Mouse (Mus musculus) ES-E14 (cell line): ENCODE measurements at regions not wholly inside any gene's neighbourhood (a gene's known extent, or its start where the extent isn't known, plus 50 kb on each side); places are given as distances from the start of the nearest gene placed in this dataset.

Source experiments
- DNase-seq: peaks from one replicate; pipeline ENCODE4 v3.0.0-alpha.2; 2013; ENCODE audit warnings: low read depth, low spot score
- H3K27ac ChIP-seq: 2 replicates; pipeline ENCODE4 v1.5.1; 2012; ENCODE audit warnings: low read depth, mild to moderate bottlenecking, low read length, moderate library complexity, mixed read lengths; ENCODE audit not compliant: poor library complexity, insufficient read depth, severe bottlenecking
- H3K36me3 ChIP-seq: 2 replicates; pipeline ENCODE4 v1.6.1; 2012; ENCODE audit warnings: mild to moderate bottlenecking, low read length, moderate library complexity, mixed read lengths; ENCODE audit not compliant: control insufficient read depth, poor library complexity, insufficient read depth, severe bottlenecking
- H3K4me1 ChIP-seq, 2 experiments: fragments of 150-350 bp in 1 of 2; sonication (generic) in 1 of 2; 2 replicates each; pipeline ENCODE4 v1.6.1; 2012; ENCODE audit warnings: low read length in 2 of 2, mild to moderate bottlenecking in 1 of 2, mixed read lengths in 1 of 2; ENCODE audit not compliant: control insufficient read depth in 2 of 2, insufficient read depth in 2 of 2, poor library complexity in 1 of 2
- H3K4me3 ChIP-seq, 2 experiments: fragments of 150-350 bp in 1 of 2; sonication (generic) in 1 of 2; 2 replicates each; pipeline ENCODE4 v1.5.1; 2012; ENCODE audit warnings: low read length in 2 of 2, low read depth in 1 of 2, mild to moderate bottlenecking in 1 of 2, mixed read lengths in 1 of 2; ENCODE audit not compliant: insufficient read depth in 1 of 2, poor library complexity in 1 of 2, severe bottlenecking in 1 of 2
- H3K9ac ChIP-seq: 2 replicates; pipeline ENCODE4 v1.6.1; 2012; ENCODE audit warnings: low read depth, mild to moderate bottlenecking, low read length, mixed read lengths; ENCODE audit not compliant: poor library complexity, insufficient read depth, severe bottlenecking
- H3K9me3 ChIP-seq: fragments of 150-350 bp; sonication (generic); 2 replicates; pipeline ENCODE4 v1.6.1; 2012; ENCODE audit warnings: low read depth, mild to moderate bottlenecking, low read length; ENCODE audit not compliant: control insufficient read depth, insufficient read depth
- CHD2 ChIP-seq: IDR thresholded peaks from 2 replicates; pipeline ENCODE4 v1.6.1; 2014; ENCODE audit warnings: mild to moderate bottlenecking, low read depth, low read length, inconsistent platforms
- HCFC1 ChIP-seq: IDR thresholded peaks from 2 replicates; pipeline ENCODE4 v1.6.1; 2012; ENCODE audit warnings: low read length, inconsistent platforms, borderline replicate concordance; ENCODE audit not compliant: insufficient read depth
- MAFK ChIP-seq: IDR thresholded peaks from 2 replicates; pipeline ENCODE4 v1.6.1; 2014; ENCODE audit warnings: mild to moderate bottlenecking, low read depth, low read length, inconsistent platforms; ENCODE audit not compliant: insufficient read depth
- ZC3H11A ChIP-seq: IDR thresholded peaks from 2 replicates; pipeline ENCODE4 v1.6.1; 2012; ENCODE audit warnings: low read depth, mild to moderate bottlenecking, inconsistent platforms, low read length, borderline replicate concordance
- ZNF384 ChIP-seq: IDR thresholded peaks from 2 replicates; pipeline ENCODE4 v1.6.1; 2012; ENCODE audit warnings: low read depth, low read length, inconsistent platforms
- in situ Hi-C, 2 experiments: fragments of 600-800 bp; cut with MboI; formaldehyde crosslinking; loops; one replicate each; pipeline ENCODE4 v1.15.1; 2025; ENCODE audit warnings: low sequenced_read_pairs in 2 of 2, inconsistent platforms in 1 of 2; ENCODE audit not compliant: unreplicated experiment in 2 of 2

DNA sequence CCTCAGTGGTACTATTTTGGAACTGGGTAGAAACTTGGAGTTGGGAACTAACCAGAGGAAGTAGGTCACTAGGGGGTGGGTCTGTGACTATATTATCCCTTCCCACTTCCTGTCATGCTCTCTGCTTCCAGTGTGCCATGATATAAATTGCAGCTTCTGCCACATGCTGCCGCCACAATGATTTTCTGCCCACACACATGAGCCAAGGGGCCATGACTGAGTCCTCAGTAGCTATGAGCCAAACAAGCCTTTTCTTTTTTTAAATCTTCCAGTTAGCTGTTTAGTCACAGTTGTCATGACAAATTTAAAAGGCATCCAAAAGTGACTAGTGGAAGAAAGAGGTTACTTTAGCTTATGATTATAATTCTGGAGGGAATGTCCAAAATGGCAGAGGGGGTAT, 143.0 kb downstream of the Ankrd50 start:
- Histone ChIP-seq H3K9ac (no peak overlapping the region), H3K4me1 (no peaks in the 10 kb centered on the region), H3K9me3 (no peaks in the 10 kb centered on the region), H3K36me3 (no peaks in the 10 kb centered on the region), H3K27ac (no peak overlapping the region), H3K4me3 (no peak overlapping the region)
- DNase-seq = no peak
- no peak for TF ChIP-seq ZNF384
- TF ChIP-seq HCFC1 = no peak
- no peak for TF ChIP-seq MAFK
- TF ChIP-seq CHD2 = no peak
- no peak for TF ChIP-seq ZC3H11A
- in situ Hi-C loops = no loop called here

DNA sequence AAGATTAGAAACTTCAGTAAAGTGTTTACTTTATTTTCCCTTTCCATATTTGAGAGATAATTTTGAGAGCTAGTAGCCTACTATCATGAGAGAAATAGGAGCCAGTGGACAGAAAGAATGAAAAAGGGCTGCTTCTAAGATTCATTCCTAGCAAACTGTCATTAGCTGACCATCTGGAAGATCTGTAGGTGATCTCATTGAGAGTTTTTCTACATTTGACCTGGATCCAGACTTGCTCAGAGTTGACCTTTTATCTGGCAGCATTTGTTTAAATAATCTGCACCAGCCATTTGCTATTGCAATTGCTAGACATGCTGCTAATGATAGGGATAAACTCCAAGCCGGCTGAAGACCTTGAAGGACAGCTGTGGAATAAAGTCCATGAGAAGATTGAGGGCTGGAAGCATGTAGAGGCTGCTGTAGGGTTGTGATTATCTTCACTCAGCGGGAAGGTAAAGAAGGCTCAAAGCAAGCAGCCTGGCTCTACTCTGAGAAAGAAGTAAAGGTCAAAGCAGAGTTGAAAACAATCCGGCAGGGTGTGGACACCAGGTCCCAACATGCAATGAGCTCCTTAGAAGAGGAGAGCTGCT, 151.2 kb downstream of the Ankrd50 start:
- H3K4me3 ChIP-seq = no peak overlapping the region
- no peak overlapping the region for H3K9ac ChIP-seq
- in situ Hi-C loops = no loop called here
- no peaks in the 10 kb centered on the region for H3K4me1 ChIP-seq
- TF ChIP-seq ZNF384 (no peak), ZC3H11A (no peak), HCFC1 (no peak), CHD2 (no peak), MAFK (no peak)
- H3K9me3 ChIP-seq = no peaks in the 10 kb centered on the region
- no peaks in the 10 kb centered on the region for H3K36me3 ChIP-seq
- H3K27ac ChIP-seq = no peak overlapping the region
- no peak for DNase-seq

DNA sequence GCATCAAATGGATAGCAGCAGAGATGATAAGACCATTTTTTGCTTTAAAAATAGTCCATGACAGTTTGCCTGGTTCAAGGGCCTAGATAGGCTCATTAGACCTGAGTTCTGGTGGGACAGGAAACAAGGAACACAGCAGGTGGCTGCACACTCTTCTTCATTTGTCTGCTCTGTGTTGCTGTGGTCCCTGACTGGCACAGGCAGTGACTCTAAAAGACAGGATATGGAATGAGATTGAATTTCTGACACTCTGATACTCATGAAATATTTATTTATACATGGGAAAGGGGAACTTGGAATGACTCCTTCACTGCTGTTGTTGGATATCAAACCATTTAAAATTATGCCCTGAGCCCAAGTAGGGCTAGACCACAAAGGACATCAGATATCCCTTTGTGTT, 153.5 kb downstream of the Ankrd50 start:
- TF ChIP-seq ZC3H11A (no peak), ZNF384 (no peak), HCFC1 (no peak), MAFK (no peak), CHD2 (no peak)
- Histone ChIP-seq H3K4me1 (no peaks in the 10 kb centered on the region), H3K4me3 (no peak overlapping the region), H3K36me3 (no peaks in the 10 kb centered on the region), H3K9me3 (no peaks in the 10 kb centered on the region), H3K9ac (no peak overlapping the region), H3K27ac (no peak overlapping the region)
- no peak for DNase-seq
- in situ Hi-C loops = no loop called here

- no peak for DNase-seq
- in situ Hi-C loops = no loop called here
- no peaks in the 10 kb centered on the region for H3K4me1 ChIP-seq
- H3K36me3 ChIP-seq = no peaks in the 10 kb centered on the region
- H3K9me3 ChIP-seq = no peaks in the 10 kb centered on the region
- H3K9ac ChIP-seq = no peak overlapping the region
- TF ChIP-seq MAFK = no peak
- no peak for TF ChIP-seq CHD2
- no peak for TF ChIP-seq ZC3H11A
- TF ChIP-seq ZNF384 = no peak
- TF ChIP-seq HCFC1 = no peak
- no peak overlapping the region for H3K27ac ChIP-seq
- no peak overlapping the region for H3K4me3 ChIP-seq
Measured at GRCm38 (mm10) chr3:38327286-38327685, 157.4 kb downstream of the Ankrd50 start.

DNA sequence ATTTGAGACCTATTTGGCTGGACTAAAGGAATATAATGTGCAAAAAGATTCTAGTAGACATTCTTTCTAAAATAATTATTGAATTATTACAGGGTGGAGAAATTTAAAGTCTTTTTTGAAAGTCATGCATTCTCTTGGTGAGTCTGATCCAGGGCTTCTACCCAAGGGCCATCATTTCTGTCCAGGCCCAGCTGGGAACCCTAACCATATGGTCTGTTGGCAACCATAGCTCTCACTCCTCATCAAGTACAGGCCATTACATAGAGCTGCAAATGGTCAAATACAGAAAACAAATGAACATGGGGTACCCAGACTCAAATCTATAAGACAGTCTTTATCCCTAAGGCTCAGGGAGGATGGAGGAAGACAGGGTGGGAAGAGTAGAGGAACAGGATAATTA, 158.4 kb downstream of the Ankrd50 start:
- Histone ChIP-seq H3K4me3 (no peak overlapping the region), H3K36me3 (no peaks in the 10 kb centered on the region), H3K9me3 (no peaks in the 10 kb centered on the region), H3K9ac (no peak overlapping the region), H3K4me1 (no peaks in the 10 kb centered on the region), H3K27ac (no peak overlapping the region)
- no peak for TF ChIP-seq HCFC1
- no peak for TF ChIP-seq MAFK
- no peak for TF ChIP-seq ZC3H11A
- no peak for TF ChIP-seq ZNF384
- TF ChIP-seq CHD2 = no peak
- no peak for DNase-seq
- in situ Hi-C loops = no loop called here
